Mouse (Mus musculus) bone marrow, adult 2 months (tissue): ENCODE results near the gene Olfr820. TPM values are rescaled to one million over a fixed set of nuclear protein-coding genes. Genes with fewer than 3 reads are reported as not detected.

Source experiments
- H3K27ac ChIP-seq: fragments of 200-500 bp; 2 replicates; pipeline ENCODE4 v1.5.1; 2012; ENCODE audit warnings: low read depth, mild to moderate bottlenecking, control low read depth, inconsistent platforms, low read length; ENCODE audit not compliant: control insufficient read depth, poor library complexity, insufficient read depth
- H3K4me1 ChIP-seq: fragments of 200-500 bp; 2 replicates; pipeline ENCODE4 v1.6.1; 2011; ENCODE audit warnings: low read length; ENCODE audit not compliant: control insufficient read depth, insufficient read depth
- H3K4me3 ChIP-seq: fragments of 200-500 bp; replicated peaks from 2 replicates; pipeline ENCODE3; 2011; ENCODE audit warnings: mild to moderate bottlenecking, low read depth, low read length, control low read depth; ENCODE audit not compliant: control insufficient read depth
- CTCF ChIP-seq: fragments of 200-500 bp; IDR thresholded peaks from 2 replicates; pipeline ENCODE4 v1.5.1; 2011; ENCODE audit warnings: low read length, control low read depth; ENCODE audit not compliant: control insufficient read depth, insufficient read depth
- POLR2A ChIP-seq: fragments of 200-500 bp; IDR thresholded peaks from 2 replicates; pipeline ENCODE4 v1.6.1; 2011; ENCODE audit warnings: low read depth, mild to moderate bottlenecking, control low read depth, low read length, borderline replicate concordance; ENCODE audit not compliant: control insufficient read depth
- WGBS: fragments of 180-500 bp; shearing (Covaris S2); methylation state at CpG from one replicate; pipeline ENCODE4 v1.1.7; 2018; 5-methylcytosine and 5-hydroxymethylcytosine counted together
- polyA plus RNA-seq: library from polyadenylated mRNA; stranded (reverse); fragments of >200 nt; gene quantifications from 2 replicates; pipeline ENCODE4 v1.2.4, GENCODE M21; 2011; ENCODE audit warnings: low replicate concordance; ENCODE audit not compliant: missing spikeins, insufficient read depth, insufficient read length

Gene Olfr820
- polyA plus RNA-seq, 1 experiment: not detected

DNA sequence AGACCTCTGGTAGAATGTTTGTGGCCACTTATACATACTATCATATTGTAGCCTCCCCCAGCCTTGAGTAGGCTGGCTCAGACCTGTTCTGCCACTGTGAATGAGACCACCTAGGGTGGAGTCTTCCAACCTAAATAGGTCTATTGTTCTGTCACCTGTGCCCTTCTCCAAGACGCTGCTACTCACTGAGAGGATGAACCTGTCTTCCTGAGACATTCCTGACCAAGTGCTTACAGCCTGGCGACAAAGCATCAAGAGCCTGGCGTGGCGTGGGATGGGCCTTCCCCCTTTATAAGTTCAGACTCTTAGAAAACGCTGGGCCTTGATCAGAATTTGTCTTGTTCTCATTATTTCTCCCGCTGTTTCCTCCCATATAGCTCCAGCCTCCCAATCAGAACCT is 24.7 kb downstream of the Olfr820 start:
- TF ChIP-seq POLR2A (no peak), CTCF (no peak)
- no peak overlapping the region for H3K27ac ChIP-seq
- H3K4me1 ChIP-seq: no peaks in the 10 kb centered on the region
- WGBS: 63% methylated on average over 6 of the region's 6 CpGs
- no peak overlapping the region for H3K4me3 ChIP-seq

Other genes with a start within 250 kb of the Olfr820 start
- not detected in 2 replicates for gene Olfr808, start 247.1 kb upstream of the Olfr820 start, polyA plus RNA-seq
- gene Olfr809, start 238.0 kb upstream of the Olfr820 start, polyA plus RNA-seq: not detected in 2 replicates
- not detected in 2 replicates for gene Olfr810, start 217.7 kb upstream of the Olfr820 start, polyA plus RNA-seq
- not detected in 2 replicates for gene Olfr811, start 208.2 kb upstream of the Olfr820 start, polyA plus RNA-seq
- not detected in 2 replicates for gene Olfr812, start 166.5 kb upstream of the Olfr820 start, polyA plus RNA-seq
- not detected in 2 replicates for gene Olfr813, start 157.3 kb upstream of the Olfr820 start, polyA plus RNA-seq
- not detected in 2 replicates for gene Olfr814, start 132.8 kb upstream of the Olfr820 start, polyA plus RNA-seq
- gene Olfr815, start 106.8 kb upstream of the Olfr820 start, polyA plus RNA-seq: not detected in 2 replicates
- not detected in 2 replicates for gene Olfr816, start 97.0 kb upstream of the Olfr820 start, polyA plus RNA-seq
- not detected in 2 replicates for gene Olfr818, start 63.5 kb upstream of the Olfr820 start, polyA plus RNA-seq
- not detected in 2 replicates for gene Olfr819, start 45.4 kb upstream of the Olfr820 start, polyA plus RNA-seq
- gene Olfr247, start 36.5 kb upstream of the Olfr820 start, polyA plus RNA-seq: not detected in 2 replicates
- gene Gm10310, start 27.6 kb upstream of the Olfr820 start, polyA plus RNA-seq: 0.27 TPM in 1 of 2 replicates, not detected in the other
- not detected in 2 replicates for gene Olfr821, start 17.7 kb downstream of the Olfr820 start, polyA plus RNA-seq
- gene Olfr822, start 58.6 kb downstream of the Olfr820 start, polyA plus RNA-seq: not detected in 2 replicates
- not detected in 2 replicates for gene Olfr823, start 102.8 kb downstream of the Olfr820 start, polyA plus RNA-seq
- not detected in 2 replicates for gene Olfr824, start 117.4 kb downstream of the Olfr820 start, polyA plus RNA-seq
- gene Olfr825, start 154.1 kb downstream of the Olfr820 start, polyA plus RNA-seq: not detected in 2 replicates
- gene Olfr826, start 171.6 kb downstream of the Olfr820 start, polyA plus RNA-seq: not detected in 2 replicates
- not detected in 2 replicates for gene Olfr827, start 201.8 kb downstream of the Olfr820 start, polyA plus RNA-seq